In genomic region chr5:24597901-24598569, GRCm38 (mm10) we compare ENCODE assay signal across 7 mouse cellular contexts. TPM values are rescaled to one million over a fixed set of nuclear protein-coding genes. Genes with fewer than 3 reads are reported as not detected.
DNase-seq lines count a peak whose midpoint lies in the region; ATAC-seq and TF ChIP-seq lines count a peak whose summit lies in the region.

No protein-coding gene starts in this region.

- 28% methylated on average over 15 of the region's 15 CpGs for WGBS in neural tube, embryonic 11.5 days
- WGBS in stomach, embryonic 14.5 days = 32% methylated on average over 15 of the region's 15 CpGs

- no peaks in the 10 kb centered on the region for H3K9me3 ChIP-seq in neural tube, embryonic 11.5 days (ENCODE audit: control insufficient read depth, low read length)
- no peaks in the 10 kb centered on the region for H3K9me3 ChIP-seq in stomach, embryonic 14.5 days (ENCODE audit: control insufficient read depth, low read depth, low read length)

- H3K27me3 ChIP-seq in neural tube, embryonic 11.5 days (ENCODE audit: control insufficient read depth, insufficient read depth, low read length) = peaks cover 7% of the 10 kb centered on the region; the same call in 1 of the 2 replicates
- no peaks in the 10 kb centered on the region for H3K27me3 ChIP-seq in stomach, embryonic 14.5 days (ENCODE audit: control insufficient read depth, insufficient read depth, low read length)

- TF ChIP-seq CTCF in embryonic fibroblast, embryonic 13.5 days (IDR thresholded peaks at IDR 0.05; ENCODE audit: borderline replicate concordance, insufficient read depth, low read length) = no peak

- peak overlapping the region; percentile 88 for H3K4me2 ChIP-seq in neural tube, embryonic 11.5 days (ENCODE audit: low read depth)
- peak overlapping the region; percentile 89 for H3K4me2 ChIP-seq in stomach, embryonic 14.5 days (replicated peaks; ENCODE audit: low read depth, low read length)

- DNase-seq in neural tube, embryonic 11.5 days (ENCODE audit: low spot score) = no peak
- DNase-seq in neural tube, embryonic 10.5 days (ENCODE audit: extremely low spot score, low spot score) = no peak
- peak; percentile 22 for DNase-seq in kidney, postnatal 10 days
- no peak for DNase-seq in spleen, postnatal 10 days (ENCODE audit: low spot score in 2 of 2)

- H3K27ac ChIP-seq in neural tube, embryonic 11.5 days (ENCODE audit: low read depth, low read length) = no peak overlapping the region
- no peak overlapping the region for H3K27ac ChIP-seq in embryonic fibroblast, embryonic 13.5 days (ENCODE audit: insufficient read depth, low read length)
- H3K27ac ChIP-seq in stomach, embryonic 14.5 days (ENCODE audit: low read length) = no peak overlapping the region

- ATAC-seq in neural tube, embryonic 11.5 days (ENCODE audit: insufficient read depth, low FRiP score, low TSS enrichment) = no peak
- ATAC-seq in stomach, embryonic 14.5 days (ENCODE audit: insufficient number of reproducible peaks, insufficient read depth, low FRiP score, low read depth) = no peak
- no peak for ATAC-seq in inflammation-experienced regulatory T-cells, adult 6 months

- H3K4me1 ChIP-seq in neural tube, embryonic 11.5 days (ENCODE audit: control insufficient read depth, insufficient read depth, low read length) = peaks cover 53% of the 10 kb centered on the region
- no peaks in the 10 kb centered on the region for H3K4me1 ChIP-seq in embryonic fibroblast, embryonic 13.5 days (ENCODE audit: control insufficient read depth, insufficient read depth, low read length)
- H3K4me1 ChIP-seq in stomach, embryonic 14.5 days (ENCODE audit: control insufficient read depth, insufficient read depth, low read length) = peaks cover 30% of the 10 kb centered on the region; the same call in 1 of the 2 replicates

- TF ChIP-seq POLR2A in embryonic fibroblast, embryonic 13.5 days (IDR thresholded peaks at IDR 0.05; ENCODE audit: low read depth, low read length) = no peak

- H3K36me3 ChIP-seq in neural tube, embryonic 11.5 days (ENCODE audit: control insufficient read depth, insufficient read depth, low read length) = peaks cover 2% of the 10 kb centered on the region; the same call in 1 of the 2 replicates
- peaks cover 28% of the 10 kb centered on the region; the same call in 1 of the 2 replicates for H3K36me3 ChIP-seq in stomach, embryonic 14.5 days (ENCODE audit: control insufficient read depth, insufficient read depth, low read length)

- peak overlapping the region; percentile 60 for H3K9ac ChIP-seq in neural tube, embryonic 11.5 days (ENCODE audit: low read length)
- H3K9ac ChIP-seq in stomach, embryonic 14.5 days (replicated peaks; ENCODE audit: low read depth, low read length) = peak overlapping the region; percentile 47; the same call in 1 of the 2 replicates

- peak overlapping the region; percentile 46 for H3K4me3 ChIP-seq in neural tube, embryonic 11.5 days (ENCODE audit: low read depth, low read length)
- peak overlapping the region; percentile 5; the same call in 1 of the 2 replicates for H3K4me3 ChIP-seq in embryonic fibroblast, embryonic 13.5 days (ENCODE audit: insufficient read depth, low read length)
- H3K4me3 ChIP-seq in stomach, embryonic 14.5 days (ENCODE audit: low read depth, low read length) = peak overlapping the region; percentile 41

RNA-seq across cellular contexts. Expression of gene Chpf2, which starts 11.5 kb away (rescaled TPM):
- polyA plus RNA-seq in neural tube, embryonic 11.5 days (2014; fragmentation: Nextera tagmentation; extraction: Ambion mirVana) = 10.3 and 13.0 TPM in 2 replicates
- polyA plus RNA-seq in embryonic fibroblast, embryonic 13.5 days (2011; ENCODE audit: insufficient read length, low read depth, missing spikeins) = 45.5 and 54.6 TPM in 2 replicates
- 11.3 and 13.4 TPM in 2 replicates for polyA plus RNA-seq in stomach, embryonic 14.5 days (2014; fragmentation: Nextera tagmentation; extraction: Ambion mirVana)
- polyA plus RNA-seq in inflammation-experienced regulatory T-cells, adult 6 months (2017; shearing (Covaris generic)) = 10 to 100 TPM in 2 of 3 experiments, 1 to 10 TPM in 1; 8.5 to 12.9 (median 10.0) TPM

RNA-seq across cellular contexts. Expression of gene Abcf2, which starts 20.8 kb away (rescaled TPM):
- polyA plus RNA-seq in neural tube, embryonic 11.5 days (2014; fragmentation: Nextera tagmentation; extraction: Ambion mirVana) = 136 and 147 TPM in 2 replicates
- 69.3 and 73.4 TPM in 2 replicates for polyA plus RNA-seq in embryonic fibroblast, embryonic 13.5 days (2011; ENCODE audit: insufficient read length, low read depth, missing spikeins)
- 79.5 and 89.2 TPM in 2 replicates for polyA plus RNA-seq in stomach, embryonic 14.5 days (2014; fragmentation: Nextera tagmentation; extraction: Ambion mirVana)
- 10 to 100 TPM; 52.1 to 67.7 (median 61.3) TPM for polyA plus RNA-seq in inflammation-experienced regulatory T-cells, adult 6 months (2017; shearing (Covaris generic))

RNA-seq across cellular contexts. Expression of gene Smarcd3, which starts 26.2 kb away (rescaled TPM):
- polyA plus RNA-seq in neural tube, embryonic 11.5 days (2014; fragmentation: Nextera tagmentation; extraction: Ambion mirVana) = 43.7 and 49.3 TPM in 2 replicates
- polyA plus RNA-seq in embryonic fibroblast, embryonic 13.5 days (2011; ENCODE audit: insufficient read length, low read depth, missing spikeins) = 22.9 and 27.8 TPM in 2 replicates
- 35.6 and 36.2 TPM in 2 replicates for polyA plus RNA-seq in stomach, embryonic 14.5 days (2014; fragmentation: Nextera tagmentation; extraction: Ambion mirVana)
- polyA plus RNA-seq in inflammation-experienced regulatory T-cells, adult 6 months (2017; shearing (Covaris generic)) = 1 to 10 TPM in 1 of 3 experiments, under 1 TPM in 2; 0.50 to 1.9 (median 0.69) TPM

RNA-seq across cellular contexts. Expression of gene 4931409K22Rik, which starts 41.4 kb away (rescaled TPM):
- not detected in 2 replicates for polyA plus RNA-seq in neural tube, embryonic 11.5 days (2014; fragmentation: Nextera tagmentation; extraction: Ambion mirVana)
- polyA plus RNA-seq in embryonic fibroblast, embryonic 13.5 days (2011; ENCODE audit: insufficient read length, low read depth, missing spikeins) = not detected in 2 replicates
- polyA plus RNA-seq in stomach, embryonic 14.5 days (2014; fragmentation: Nextera tagmentation; extraction: Ambion mirVana) = 0.10 TPM in 2 replicates
- not detected for polyA plus RNA-seq in inflammation-experienced regulatory T-cells, adult 6 months (2017; shearing (Covaris generic))

RNA-seq across cellular contexts. Expression of gene Asb10, which starts 57.3 kb away (rescaled TPM):
- 0.38 TPM in 1 of 2 replicates, not detected in the other for polyA plus RNA-seq in neural tube, embryonic 11.5 days (2014; fragmentation: Nextera tagmentation; extraction: Ambion mirVana)
- polyA plus RNA-seq in embryonic fibroblast, embryonic 13.5 days (2011; ENCODE audit: insufficient read length, low read depth, missing spikeins) = not detected in 2 replicates
- 0.22 and 0.34 TPM in 2 replicates for polyA plus RNA-seq in stomach, embryonic 14.5 days (2014; fragmentation: Nextera tagmentation; extraction: Ambion mirVana)
- not detected for polyA plus RNA-seq in inflammation-experienced regulatory T-cells, adult 6 months (2017; shearing (Covaris generic))
